Mouse (Mus musculus) kidney, adult 2 months (tissue): ENCODE results near the gene Syt7. TPM values are rescaled to one million over a fixed set of nuclear protein-coding genes. Genes with fewer than 3 reads are reported as not detected.

Experiments used
- DNase-seq: peaks from one replicate; pipeline ENCODE4 v3.0.0; 2021
- H3K27ac ChIP-seq: fragments of 200-500 bp; 2 replicates; pipeline ENCODE4 v1.5.1; 2012; ENCODE audit warnings: low read depth, low read length, control low read depth, inconsistent platforms; ENCODE audit not compliant: insufficient read depth
- H3K27me3 ChIP-seq: fragments of 200-500 bp; replicated peaks from 2 replicates; pipeline ENCODE4 v1.6.1; 2012; ENCODE audit warnings: mild to moderate bottlenecking, moderate library complexity, low read length, inconsistent platforms; ENCODE audit not compliant: control insufficient read depth, insufficient read depth
- H3K36me3 ChIP-seq: fragments of 200-500 bp; 2 replicates; pipeline ENCODE4 v1.6.1; 2012; ENCODE audit warnings: mild to moderate bottlenecking, moderate library complexity, low read length, inconsistent platforms; ENCODE audit not compliant: control insufficient read depth, insufficient read depth
- H3K4me1 ChIP-seq: fragments of 200-500 bp; 2 replicates; pipeline ENCODE4 v1.6.1; 2011; ENCODE audit warnings: low read length; ENCODE audit not compliant: control insufficient read depth, insufficient read depth
- H3K4me3 ChIP-seq: fragments of 200-500 bp; 2 replicates; pipeline ENCODE4 v1.5.1; 2011; ENCODE audit warnings: mild to moderate bottlenecking, low read depth, low read length, control low read depth; ENCODE audit not compliant: insufficient read depth
- CTCF ChIP-seq: fragments of 200-500 bp; conservative IDR thresholded peaks from 2 replicates; pipeline ENCODE4 v1.5.1; 2011; ENCODE audit warnings: low read depth, mild to moderate bottlenecking, control low read depth, low read length, moderate library complexity, mixed read lengths; ENCODE audit not compliant: insufficient read depth, insufficient read length
- POLR2A ChIP-seq: fragments of 200-500 bp; IDR thresholded peaks from one replicate; pipeline ENCODE4 v1.6.1; 2011; ENCODE audit warnings: low read depth, low read length, control low read depth
- WGBS: fragments of 180-500 bp; shearing (Covaris S2); methylation state at CpG from one replicate; pipeline ENCODE4 v1.1.7; 2018; 5-methylcytosine and 5-hydroxymethylcytosine counted together
- polyA plus RNA-seq: library from polyadenylated mRNA; depleted of rRNA; stranded (reverse); fragments of >200 nt; gene quantifications from 2 replicates; pipeline ENCODE4 v1.2.3, GENCODE M21; 2012

Syt7 gene
- polyA plus RNA-seq, 1 experiment = 4.6 TPM

GRCm38 (mm10) chr19:10395174-10395573 is 6.3 kb downstream of the Syt7 start:
- Histone ChIP-seq H3K27ac (no peak overlapping the region), H3K4me1 (no peaks in the 10 kb centered on the region), H3K36me3 (no peaks in the 10 kb centered on the region), H3K27me3 (no peaks in the 10 kb centered on the region), H3K4me3 (no peak overlapping the region)
- peak; percentile 25; the same call in 1 of the 2 replicates for TF ChIP-seq CTCF
- TF ChIP-seq POLR2A = no peak
- no peak for DNase-seq
- WGBS = 42% methylated on average over 8 of the region's 8 CpGs

DNA sequence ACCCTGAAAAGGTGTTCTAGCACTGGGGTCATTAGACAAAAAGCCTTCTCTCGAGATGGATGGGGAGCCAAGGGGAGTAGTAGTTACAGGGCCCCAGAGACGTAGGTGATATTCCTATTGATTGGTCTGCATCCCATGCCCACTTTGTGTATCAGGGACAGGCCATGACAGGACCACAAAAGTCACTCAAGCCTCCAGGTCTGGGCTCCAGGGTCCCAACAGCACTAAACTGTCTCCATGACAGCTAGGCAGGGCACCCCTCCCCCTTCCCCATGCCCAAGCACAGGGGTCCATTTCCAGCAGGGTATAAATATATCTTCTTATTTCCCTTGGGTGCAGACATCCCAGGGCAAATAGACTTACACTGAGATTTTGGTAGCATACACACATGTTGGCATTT is 8.1 kb downstream of the Syt7 start:
- 73% methylated on average over 2 of the region's 2 CpGs for WGBS
- Histone ChIP-seq H3K4me1 (no peaks in the 10 kb centered on the region), H3K4me3 (no peak overlapping the region), H3K27ac (no peak overlapping the region), H3K36me3 (no peaks in the 10 kb centered on the region), H3K27me3 (no peaks in the 10 kb centered on the region)
- DNase-seq = no peak
- no peak for TF ChIP-seq POLR2A
- no peak for TF ChIP-seq CTCF

- no peak for DNase-seq
- Histone ChIP-seq H3K27ac (no peak overlapping the region), H3K4me3 (no peak overlapping the region), H3K4me1 (no peaks in the 10 kb centered on the region), H3K36me3 (no peaks in the 10 kb centered on the region), H3K27me3 (no peaks in the 10 kb centered on the region)
- 62% methylated on average over 8 of the region's 8 CpGs for WGBS
- TF ChIP-seq CTCF (no peak), POLR2A (no peak)
Measured at GRCm38 (mm10) chr19:10397479-10398153, 8.7 kb downstream of the Syt7 start.

DNA sequence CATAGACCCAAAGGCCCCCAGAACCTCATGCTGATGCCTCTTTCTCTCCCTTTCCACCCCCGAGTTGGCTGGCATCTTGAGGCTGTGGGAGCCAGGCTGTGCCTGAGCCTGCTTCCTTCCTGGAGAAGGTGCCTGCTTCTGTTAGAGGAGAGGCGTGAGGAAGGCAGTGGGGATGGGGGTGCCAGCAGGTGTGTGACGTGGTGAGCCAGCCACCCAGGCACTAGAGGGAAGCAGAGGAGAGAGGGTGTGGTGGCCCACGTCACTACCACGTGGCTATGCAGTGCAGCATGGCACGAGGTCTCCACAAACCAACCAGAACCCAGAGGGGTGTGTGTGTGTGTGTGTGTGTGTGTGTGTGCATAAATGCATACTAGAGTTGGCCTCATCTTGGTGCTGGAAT is 9.4 kb downstream of the Syt7 start:
- H3K4me3 ChIP-seq = no peak overlapping the region
- no peak for DNase-seq
- no peaks in the 10 kb centered on the region for H3K4me1 ChIP-seq
- no peaks in the 10 kb centered on the region for H3K27me3 ChIP-seq
- H3K36me3 ChIP-seq = no peaks in the 10 kb centered on the region
- H3K27ac ChIP-seq = no peak overlapping the region
- WGBS = 69% methylated on average over 6 of the region's 6 CpGs
- TF ChIP-seq CTCF (no peak), POLR2A (no peak)

- H3K27ac ChIP-seq = no peak overlapping the region
- no peaks in the 10 kb centered on the region for H3K4me1 ChIP-seq
- WGBS = 28% methylated on average over 16 of the region's 16 CpGs
- TF ChIP-seq CTCF (no peak), POLR2A (no peak)
- H3K4me3 ChIP-seq = no peak overlapping the region
- DNase-seq = peak; percentile 57
- no peaks in the 10 kb centered on the region for H3K27me3 ChIP-seq
- H3K36me3 ChIP-seq = no peaks in the 10 kb centered on the region
Measured at GRCm38 (mm10) chr19:10402771-10403494, 14.0 kb downstream of the Syt7 start.

- H3K4me3 ChIP-seq = no peak overlapping the region
- WGBS = 75% methylated on average over 10 of the region's 10 CpGs
- TF ChIP-seq POLR2A (no peak), CTCF (no peak)
- no peaks in the 10 kb centered on the region for H3K27me3 ChIP-seq
- H3K4me1 ChIP-seq = no peaks in the 10 kb centered on the region
- H3K36me3 ChIP-seq = no peaks in the 10 kb centered on the region
- DNase-seq = no peak
- no peak overlapping the region for H3K27ac ChIP-seq
Measured at GRCm38 (mm10) chr19:10403593-10404380, 14.9 kb downstream of the Syt7 start.

GRCm38 (mm10) chr19:10404424-10404823 is 15.5 kb downstream of the Syt7 start:
- 55% methylated on average over 10 of the region's 10 CpGs for WGBS
- Histone ChIP-seq H3K27me3 (no peaks in the 10 kb centered on the region), H3K4me3 (no peak overlapping the region), H3K36me3 (no peaks in the 10 kb centered on the region), H3K27ac (no peak overlapping the region), H3K4me1 (no peaks in the 10 kb centered on the region)
- no peak for DNase-seq
- no peak for TF ChIP-seq CTCF
- TF ChIP-seq POLR2A = no peak
